Mouse (Mus musculus): ENCODE measurements around the gene Wapl. TPM values are rescaled to one million over a fixed set of nuclear protein-coding genes. Genes with fewer than 3 reads are reported as not detected.
A peak's percentile ranks its signal among the peaks of the same experiment; 100 is the strongest.

Wapl gene
- polyA plus RNA-seq, 1 experiment from 2014 or later, result 26.9 TPM

DNA sequence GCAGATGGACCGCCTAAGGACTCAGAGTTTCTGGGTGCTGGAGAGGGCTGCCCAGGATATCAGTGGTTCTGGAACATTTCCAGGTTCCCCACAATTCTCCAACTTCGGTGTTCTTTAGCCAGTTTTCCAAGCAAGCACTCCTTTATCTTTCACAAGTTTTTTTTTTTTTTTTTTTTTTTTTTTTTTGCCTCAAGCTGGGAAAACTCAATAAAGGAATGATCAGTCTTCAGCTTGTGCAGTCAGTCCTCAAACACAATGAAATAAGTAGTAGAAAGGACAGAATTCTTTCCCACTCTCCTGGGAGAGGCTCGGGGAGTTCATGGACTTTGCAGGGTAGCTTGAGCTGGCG lies 11.3 kb upstream of the Wapl start:
- Histone ChIP-seq H3K4me2 (peak overlapping the region; percentile 93), H3K27ac (no peak overlapping the region), H3K9me3 (replicated peaks) (no peaks in the 10 kb centered on the region), H3K4me1 (peaks cover 20% of the 10 kb centered on the region), H3K9ac (peak overlapping the region; percentile 48; the same call in 1 of the 2 replicates), H3K27me3 (peaks cover 30% of the 10 kb centered on the region), H3K4me3 (replicated peaks) (peak overlapping the region; percentile 58), H3K36me3 (no peaks in the 10 kb centered on the region)
- 17% methylated on average over 4 of the region's 4 CpGs for WGBS
- ATAC-seq (replicated peaks; ENCODE audit: low FRiP score), result no peak

GRCm38 (mm10) chr14:34663381-34663780 lies 10.3 kb upstream of the Wapl start:
- WGBS, result 88% methylated on average over 1 of the region's 1 CpGs
- no peak for ATAC-seq (replicated peaks; ENCODE audit: low FRiP score)
- no peaks in the 10 kb centered on the region for H3K9me3 ChIP-seq (replicated peaks)
- H3K27ac ChIP-seq, result no peak overlapping the region
- H3K9ac ChIP-seq, result no peak overlapping the region
- no peak overlapping the region for H3K4me2 ChIP-seq
- no peak overlapping the region for H3K4me3 ChIP-seq (replicated peaks)
- no peaks in the 10 kb centered on the region for H3K36me3 ChIP-seq
- H3K4me1 ChIP-seq, result peaks cover 20% of the 10 kb centered on the region
- peaks cover 30% of the 10 kb centered on the region for H3K27me3 ChIP-seq

- ATAC-seq (replicated peaks; ENCODE audit: low FRiP score), result no peak
- WGBS, result 72% methylated on average over 3 of the region's 3 CpGs
- H3K4me3 ChIP-seq (replicated peaks), result no peak overlapping the region
These were observed 4.6 kb upstream of the Wapl start for GRCm38 (mm10) chr14:34669082-34669481.

GRCm38 (mm10) chr14:34670256-34670655 lies 3.5 kb upstream of the Wapl start:
- no peaks in the 10 kb centered on the region for H3K36me3 ChIP-seq
- peaks cover 11% of the 10 kb centered on the region for H3K4me1 ChIP-seq
- no peak overlapping the region for H3K4me2 ChIP-seq
- H3K27me3 ChIP-seq, result no peaks in the 10 kb centered on the region
- no peak overlapping the region for H3K4me3 ChIP-seq (replicated peaks)
- no peak overlapping the region for H3K27ac ChIP-seq
- no peak overlapping the region for H3K9ac ChIP-seq
- H3K9me3 ChIP-seq (replicated peaks), result no peaks in the 10 kb centered on the region
- WGBS, result 67% methylated on average over 2 of the region's 2 CpGs
- ATAC-seq (replicated peaks; ENCODE audit: low FRiP score), result no peak

More at GRCm38 (mm10) chr14:34669082-34669481, 4.6 kb upstream of the Wapl start:
- H3K4me1 ChIP-seq, result peaks cover 9% of the 10 kb centered on the region
- no peaks in the 10 kb centered on the region for H3K36me3 ChIP-seq
- no peak overlapping the region for H3K4me2 ChIP-seq
- H3K27me3 ChIP-seq, result no peaks in the 10 kb centered on the region
- H3K27ac ChIP-seq, result no peak overlapping the region
- H3K9ac ChIP-seq, result no peak overlapping the region
- H3K9me3 ChIP-seq (replicated peaks), result no peaks in the 10 kb centered on the region

DNA sequence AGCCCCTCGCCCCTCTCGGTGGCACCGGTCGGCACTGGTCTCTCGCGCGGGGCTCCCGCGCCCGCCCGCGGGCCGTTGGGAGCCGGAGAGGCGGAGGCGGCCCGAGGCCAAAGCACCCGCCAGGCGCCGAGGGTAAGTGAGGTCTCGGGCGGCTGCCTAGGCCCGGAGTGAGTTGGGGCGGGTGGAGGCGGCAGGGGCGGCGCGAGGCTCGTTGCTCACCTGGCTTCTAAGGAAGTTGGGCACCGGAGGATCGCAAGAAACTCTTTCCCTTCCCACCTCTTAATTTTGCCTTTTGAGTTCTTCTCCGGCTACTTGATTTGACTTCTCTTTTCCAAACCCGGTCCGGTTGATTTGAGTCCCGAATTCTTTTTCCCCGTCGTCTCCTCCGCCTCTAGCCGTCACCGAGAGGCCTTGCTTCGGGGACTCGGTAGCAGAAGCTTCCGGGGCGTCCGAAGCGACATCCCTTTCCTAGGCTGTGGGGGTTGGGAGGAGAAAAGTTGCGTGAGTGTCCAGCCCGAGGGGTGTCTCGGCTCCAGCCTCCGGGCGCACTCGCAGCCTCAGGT lies 582 bp downstream of the Wapl start:
- H3K4me1 ChIP-seq, result peaks cover 13% of the 10 kb centered on the region
- no peaks in the 10 kb centered on the region for H3K27me3 ChIP-seq
- peak overlapping the region; percentile 76 for H3K4me2 ChIP-seq
- peak overlapping the region; percentile 96 for H3K27ac ChIP-seq
- WGBS, result under 1% methylated on average over 51 of the region's 52 CpGs
- H3K9me3 ChIP-seq (replicated peaks), result no peaks in the 10 kb centered on the region
- ATAC-seq (replicated peaks; ENCODE audit: low FRiP score), result peak; percentile 54
- H3K36me3 ChIP-seq, result peaks cover 21% of the 10 kb centered on the region
- peak overlapping the region; percentile 100 for H3K4me3 ChIP-seq (replicated peaks)
- peak overlapping the region; percentile 99 for H3K9ac ChIP-seq

GRCm38 (mm10) chr14:34674932-34675331 lies 1.2 kb downstream of the Wapl start:
- Histone ChIP-seq H3K27me3 (no peaks in the 10 kb centered on the region), H3K4me3 (replicated peaks) (peak overlapping the region; percentile 100), H3K9ac (peak overlapping the region; percentile 99), H3K4me1 (peaks cover 13% of the 10 kb centered on the region), H3K36me3 (peaks cover 22% of the 10 kb centered on the region), H3K27ac (peak overlapping the region; percentile 96), H3K4me2 (peak overlapping the region; percentile 76), H3K9me3 (replicated peaks) (no peaks in the 10 kb centered on the region)
- ATAC-seq (replicated peaks; ENCODE audit: low FRiP score), result no peak
- WGBS, result 23% methylated on average over 9 of the region's 9 CpGs

- Histone ChIP-seq H3K27ac (no peak overlapping the region), H3K27me3 (no peaks in the 10 kb centered on the region), H3K4me1 (peaks cover 13% of the 10 kb centered on the region), H3K4me2 (peak overlapping the region; percentile 76), H3K4me3 (replicated peaks) (peak overlapping the region; percentile 31), H3K36me3 (peaks cover 23% of the 10 kb centered on the region), H3K9ac (no peak overlapping the region), H3K9me3 (replicated peaks) (no peaks in the 10 kb centered on the region)
- 64% methylated on average over 5 of the region's 5 CpGs for WGBS
- no peak for ATAC-seq (replicated peaks; ENCODE audit: low FRiP score)
These were observed 1.7 kb downstream of the Wapl start for GRCm38 (mm10) chr14:34675347-34675865.

DNA sequence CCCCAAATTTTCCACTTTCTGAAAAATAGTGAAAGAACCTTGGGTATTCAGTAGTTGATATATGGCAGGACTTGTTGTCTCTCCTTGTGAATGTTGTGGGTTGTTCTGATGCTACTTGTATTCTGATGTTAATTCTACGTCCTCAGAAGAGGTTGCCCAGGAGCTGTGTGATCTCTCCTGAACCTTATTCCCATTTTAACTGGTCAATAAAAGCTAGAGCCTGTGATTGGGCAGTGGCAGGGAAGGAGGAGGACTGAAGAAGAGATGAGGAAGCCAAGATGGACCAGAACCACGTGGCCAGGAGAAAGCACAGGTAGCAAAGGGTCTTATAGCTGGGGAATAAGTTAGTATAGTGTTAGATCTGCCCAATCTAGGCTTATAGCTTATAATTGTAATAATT lies 7.1 kb downstream of the Wapl start:
- WGBS, result 80% methylated on average over 2 of the region's 2 CpGs
- Histone ChIP-seq H3K36me3 (peaks cover 57% of the 10 kb centered on the region), H3K4me1 (no peaks in the 10 kb centered on the region), H3K27me3 (no peaks in the 10 kb centered on the region), H3K27ac (no peak overlapping the region), H3K4me3 (replicated peaks) (no peak overlapping the region), H3K4me2 (no peak overlapping the region), H3K9me3 (replicated peaks) (no peaks in the 10 kb centered on the region), H3K9ac (no peak overlapping the region)
- no peak for ATAC-seq (replicated peaks; ENCODE audit: low FRiP score)

DNA sequence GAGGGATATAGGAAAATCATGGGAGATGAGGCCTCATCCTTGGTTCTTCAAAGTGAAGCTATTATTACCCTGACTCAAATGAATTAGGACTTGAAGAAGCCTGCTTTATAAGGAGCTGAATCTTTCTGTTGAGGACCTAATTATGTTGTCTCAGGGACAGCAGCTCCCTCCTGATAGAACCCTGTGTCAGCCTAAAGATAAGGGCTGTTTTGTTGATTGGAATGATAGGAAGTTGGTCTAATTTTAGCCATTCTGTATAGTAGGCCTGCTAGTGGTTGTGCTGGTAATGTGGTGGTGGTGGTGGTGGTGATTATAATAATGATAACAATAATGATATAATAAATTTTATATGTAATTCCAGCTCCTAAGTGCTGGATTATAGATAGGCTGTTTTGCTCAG lies 11.3 kb downstream of the Wapl start:
- Histone ChIP-seq H3K9me3 (replicated peaks) (no peaks in the 10 kb centered on the region), H3K27me3 (no peaks in the 10 kb centered on the region), H3K4me2 (no peak overlapping the region), H3K27ac (no peak overlapping the region), H3K36me3 (peaks cover 49% of the 10 kb centered on the region), H3K4me1 (no peaks in the 10 kb centered on the region), H3K4me3 (replicated peaks) (no peak overlapping the region), H3K9ac (no peak overlapping the region)
- ATAC-seq (replicated peaks; ENCODE audit: low FRiP score), result no peak

GRCm38 (mm10) chr14:34693970-34694369 lies 20.2 kb downstream of the Wapl start:
- Histone ChIP-seq H3K4me1 (no peaks in the 10 kb centered on the region), H3K9ac (no peak overlapping the region), H3K27me3 (no peaks in the 10 kb centered on the region), H3K9me3 (replicated peaks) (no peaks in the 10 kb centered on the region), H3K27ac (no peak overlapping the region), H3K36me3 (peaks cover 61% of the 10 kb centered on the region), H3K4me3 (replicated peaks) (no peak overlapping the region), H3K4me2 (no peak overlapping the region)
- WGBS, result 97% methylated on average over 4 of the region's 4 CpGs
- no peak for ATAC-seq (replicated peaks; ENCODE audit: low FRiP score)

- peaks cover 50% of the 10 kb centered on the region for H3K36me3 ChIP-seq
- H3K9me3 ChIP-seq (replicated peaks), result no peaks in the 10 kb centered on the region
- no peak overlapping the region for H3K4me2 ChIP-seq
- ATAC-seq (replicated peaks; ENCODE audit: low FRiP score), result no peak
- H3K9ac ChIP-seq, result no peak overlapping the region
- 84% methylated on average over 1 of the region's 1 CpGs for WGBS
- H3K27ac ChIP-seq, result no peak overlapping the region
- no peaks in the 10 kb centered on the region for H3K27me3 ChIP-seq
- no peak overlapping the region for H3K4me3 ChIP-seq (replicated peaks)
- no peaks in the 10 kb centered on the region for H3K4me1 ChIP-seq
These were observed 23.6 kb downstream of the Wapl start for GRCm38 (mm10) chr14:34697376-34697775.

DNA sequence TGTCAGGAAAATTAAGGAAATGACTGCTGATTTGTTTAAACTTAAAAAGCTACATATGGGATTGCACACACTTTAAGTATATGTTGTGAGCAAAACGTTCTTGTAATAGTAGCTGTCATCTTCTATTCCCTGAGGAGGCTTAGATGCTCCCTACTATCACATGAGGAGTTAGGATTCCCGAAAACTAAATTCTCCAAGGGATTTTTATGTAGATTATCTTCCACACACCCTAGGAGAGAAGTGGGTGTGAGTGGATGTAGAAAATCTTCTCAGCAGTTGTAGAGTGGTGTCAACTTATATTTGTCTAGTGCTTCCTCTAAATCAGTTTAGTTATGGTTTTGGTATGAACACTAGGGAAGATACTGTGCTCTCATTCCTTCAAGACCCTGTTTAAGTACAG lies 36.5 kb downstream of the Wapl start:
- Histone ChIP-seq H3K4me2 (no peak overlapping the region), H3K4me3 (replicated peaks) (no peak overlapping the region), H3K9ac (no peak overlapping the region), H3K36me3 (peaks cover 24% of the 10 kb centered on the region), H3K4me1 (0 out of 2 replicates have a peak, but pooled peaks cover 4% of the 10 kb centered on the region), H3K27ac (no peak overlapping the region), H3K9me3 (replicated peaks) (no peaks in the 10 kb centered on the region), H3K27me3 (no peaks in the 10 kb centered on the region)
- 91% methylated on average over 2 of the region's 2 CpGs for WGBS
- ATAC-seq (replicated peaks; ENCODE audit: low FRiP score), result no peak

DNA sequence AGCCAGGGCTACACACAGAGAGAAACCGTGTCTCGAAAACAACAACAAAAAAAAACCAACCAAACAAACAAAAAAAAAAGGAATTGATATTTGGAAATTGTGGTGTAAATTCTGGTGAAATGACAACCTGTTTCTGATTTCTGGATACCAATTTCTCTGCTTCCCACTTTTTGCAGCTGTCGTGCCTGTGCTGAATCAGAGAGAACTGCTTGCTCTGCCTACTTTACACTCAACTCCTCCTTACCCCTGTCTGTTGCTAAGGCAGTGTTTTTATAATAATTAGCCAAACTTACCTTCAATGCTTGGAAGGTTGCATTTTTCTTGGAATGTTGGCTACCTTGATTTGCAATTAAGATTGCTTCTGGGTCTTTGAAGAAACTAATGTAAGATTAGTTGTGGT lies 38.3 kb downstream of the Wapl start:
- Histone ChIP-seq H3K27me3 (no peaks in the 10 kb centered on the region), H3K4me1 (0 out of 2 replicates have a peak, but pooled peaks cover 4% of the 10 kb centered on the region), H3K36me3 (peaks cover 36% of the 10 kb centered on the region), H3K27ac (0 out of 2 replicates have a peak overlapping the region, but pooled peaks have one; percentile 41), H3K4me3 (replicated peaks) (no peak overlapping the region), H3K9me3 (replicated peaks) (no peaks in the 10 kb centered on the region), H3K4me2 (no peak overlapping the region), H3K9ac (no peak overlapping the region)
- 79% methylated on average over 3 of the region's 3 CpGs for WGBS
- no peak for ATAC-seq (replicated peaks; ENCODE audit: low FRiP score)

All from kidney, embryonic 15.5 days (tissue).